Mouse (Mus musculus) kidney, embryonic 16.5 days (tissue): Measurements from ENCODE around the gene Sp2. TPM values are rescaled to one million over a fixed set of nuclear protein-coding genes. Genes with fewer than 3 reads are reported as not detected.

ENCODE experiments used
- ATAC-seq: fragments of 200-750 bp; cut with Nextera tagmentation; 2 replicates; pipeline ENCODE4 v1.8.0; 2017; ENCODE audit warnings: moderate TSS enrichment; ENCODE audit not compliant: low FRiP score, low TSS enrichment
- H3K27ac ChIP-seq: fragments of 300-500 bp; sonication (generic); 2 replicates; pipeline ENCODE4 v1.5.1; 2014; ENCODE audit warnings: low read length
- H3K27me3 ChIP-seq: fragments of 300-500 bp; sonication (generic); 2 replicates; pipeline ENCODE4 v1.6.1; 2014; ENCODE audit warnings: low read length, control low read depth, mixed read lengths; ENCODE audit not compliant: insufficient read depth
- H3K36me3 ChIP-seq: fragments of 300-500 bp; sonication (generic); 2 replicates; pipeline ENCODE4 v1.6.1; 2014; ENCODE audit warnings: low read length, control low read depth, mixed read lengths; ENCODE audit not compliant: insufficient read depth
- H3K4me1 ChIP-seq: fragments of 300-500 bp; sonication (generic); 2 replicates; pipeline ENCODE4 v1.6.1; 2014; ENCODE audit warnings: low read length, control low read depth, mixed read lengths; ENCODE audit not compliant: insufficient read depth
- H3K4me2 ChIP-seq: fragments of 300-500 bp; sonication (generic); replicated peaks from 2 replicates; pipeline ENCODE4 v1.6.1; 2014; ENCODE audit warnings: low read depth, low read length
- H3K4me3 ChIP-seq: fragments of 300-500 bp; sonication (generic); 2 replicates; pipeline ENCODE4 v1.5.1; 2014; ENCODE audit warnings: mild to moderate bottlenecking, low read length
- H3K9ac ChIP-seq: fragments of 300-500 bp; sonication (generic); replicated peaks from 2 replicates; pipeline ENCODE4 v1.6.1; 2014; ENCODE audit warnings: low read length
- H3K9me3 ChIP-seq: fragments of 300-500 bp; sonication (generic); 2 replicates; pipeline ENCODE4 v1.6.1; 2016; ENCODE audit warnings: low read length, control low read depth
- WGBS: fragments of 180-500 bp; shearing (Covaris S2); extraction: QIAGEN DNeasy Blood & Tissue Kit; methylation state at CpG from one replicate; pipeline ENCODE4 v1.1.7; 2014; 5-methylcytosine and 5-hydroxymethylcytosine counted together
- polyA plus RNA-seq: library from polyadenylated mRNA; unstranded; fragments of >200 nt; fragmentation: Nextera tagmentation; extraction: Ambion mirVana; gene quantifications from 2 replicates; pipeline ENCODE4 v1.2.1, GENCODE M21; 2015

Sp2 gene
- polyA plus RNA-seq, 1 experiment from 2014 or later = 21.2 TPM

DNA sequence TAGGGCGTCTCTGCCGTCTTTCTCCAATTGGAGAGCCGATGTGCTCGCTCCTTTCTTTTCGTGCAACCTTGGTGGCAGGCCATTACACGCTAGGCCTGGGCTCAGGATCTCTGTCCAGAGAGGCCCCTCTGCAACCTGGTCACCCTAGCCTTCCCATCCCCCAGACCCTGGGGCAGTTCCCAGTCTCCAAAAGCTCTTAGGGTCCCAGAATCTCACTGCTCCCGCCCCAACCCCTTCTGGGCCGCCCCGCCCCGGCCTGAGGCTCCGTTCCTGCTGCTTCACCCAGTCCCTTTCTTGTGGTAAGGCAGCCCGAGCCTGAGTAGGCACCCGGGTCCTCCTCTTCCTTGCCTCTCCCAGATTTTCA lies 36.6 kb upstream of the Sp2 start:
- peak overlapping the region; percentile 61 for H3K4me2 ChIP-seq
- H3K4me1 ChIP-seq = peaks cover 41% of the 10 kb centered on the region
- H3K4me3 ChIP-seq = peak overlapping the region; percentile 43
- no peaks in the 10 kb centered on the region for H3K36me3 ChIP-seq
- no peak overlapping the region for H3K27ac ChIP-seq
- H3K9me3 ChIP-seq = no peaks in the 10 kb centered on the region
- no peak overlapping the region for H3K9ac ChIP-seq
- ATAC-seq = no peak
- WGBS = 16% methylated on average over 13 of the region's 13 CpGs
- peaks cover 88% of the 10 kb centered on the region for H3K27me3 ChIP-seq

DNA sequence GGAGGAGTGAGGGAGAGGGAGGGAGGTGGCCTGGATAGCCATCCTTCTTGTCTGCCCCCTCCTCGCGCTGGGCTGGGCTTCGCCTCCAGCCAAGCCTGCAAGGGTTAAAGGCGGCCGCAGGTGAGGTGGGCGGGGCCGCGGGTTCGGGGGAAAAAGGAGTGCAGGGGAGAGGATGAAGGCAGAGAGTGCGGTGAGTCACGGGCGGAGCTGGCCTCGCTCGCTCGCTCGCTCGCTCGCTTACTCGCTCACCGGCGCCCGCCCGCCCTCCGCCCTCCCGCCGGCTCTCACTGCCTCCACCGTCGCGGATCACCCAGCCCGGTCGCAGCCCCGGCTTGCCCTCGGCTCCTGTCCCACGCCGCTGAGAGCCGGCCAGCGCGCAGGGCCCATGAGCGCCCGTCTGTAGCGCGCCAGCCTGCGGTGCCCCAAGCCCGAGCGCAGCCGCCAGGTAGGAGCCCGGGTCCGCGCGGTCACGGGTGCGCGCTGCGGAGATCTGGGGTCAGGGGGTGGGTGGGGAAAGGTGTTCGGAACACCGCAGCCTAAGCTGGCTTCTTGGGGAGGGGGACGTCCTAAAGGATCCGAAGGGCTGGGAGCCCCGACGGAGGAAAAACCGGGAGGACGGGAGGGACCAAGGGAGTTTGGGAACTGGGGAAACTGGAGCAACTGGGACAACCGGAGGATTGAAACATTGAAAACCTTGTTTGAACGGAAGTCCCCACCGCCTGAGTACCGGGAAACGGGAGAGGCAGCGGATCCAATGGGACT lies 36.0 kb upstream of the Sp2 start:
- Histone ChIP-seq H3K9me3 (no peaks in the 10 kb centered on the region), H3K4me2 (peak overlapping the region; percentile 61), H3K9ac (peak overlapping the region; percentile 53), H3K4me3 (peak overlapping the region; percentile 43), H3K4me1 (peaks cover 41% of the 10 kb centered on the region), H3K36me3 (no peaks in the 10 kb centered on the region), H3K27ac (no peak overlapping the region), H3K27me3 (peaks cover 92% of the 10 kb centered on the region)
- 0 out of 2 replicates have a peak, but pooled peaks have one; percentile 39 for ATAC-seq
- 2% methylated on average over 45 of the region's 68 CpGs for WGBS

DNA sequence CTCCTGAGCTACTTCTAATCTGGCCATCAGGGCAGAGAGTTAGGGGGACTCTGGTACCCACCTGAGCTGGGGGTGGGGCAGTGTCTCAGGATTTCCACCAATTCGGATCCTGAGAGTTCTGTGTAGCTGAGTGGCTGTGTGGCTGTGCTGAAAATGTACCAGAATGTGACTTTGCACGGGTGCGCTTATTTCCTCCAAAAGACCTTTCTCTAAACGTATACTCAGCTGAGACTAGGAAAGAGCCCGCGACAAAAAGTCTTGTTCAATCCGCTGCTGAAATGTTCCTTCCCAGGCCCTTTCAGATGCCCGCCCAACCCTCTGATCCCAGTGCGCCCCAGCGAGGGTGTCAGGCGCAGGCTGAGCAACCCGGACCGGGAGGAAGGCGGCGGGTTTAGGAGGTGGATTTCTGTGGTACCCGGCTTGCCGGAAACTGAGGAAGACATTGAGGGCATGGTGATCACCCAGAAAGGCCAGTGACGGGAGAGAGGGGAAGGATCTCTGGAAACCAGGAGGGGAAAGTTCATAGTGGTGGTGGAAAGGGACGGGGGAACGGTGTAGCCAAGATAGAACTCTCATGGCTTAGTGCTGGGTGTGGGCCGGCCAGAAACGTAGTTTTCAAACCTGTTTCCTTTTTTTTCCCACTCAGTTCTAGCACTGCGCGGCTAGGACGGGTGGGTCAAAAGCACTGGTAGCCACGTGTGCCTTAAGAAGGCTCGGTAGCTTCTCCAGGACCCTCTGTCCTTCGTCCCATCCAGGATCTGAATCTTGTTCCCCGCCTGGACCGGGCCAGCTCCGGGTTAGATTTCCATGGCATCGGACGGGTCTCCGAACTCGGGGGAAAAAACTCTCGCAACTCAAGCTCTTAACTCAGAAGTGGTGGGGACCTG lies 35.2 kb upstream of the Sp2 start:
- 1% methylated on average over 36 of the region's 36 CpGs for WGBS
- Histone ChIP-seq H3K36me3 (no peaks in the 10 kb centered on the region), H3K4me1 (peaks cover 41% of the 10 kb centered on the region), H3K9ac (peak overlapping the region; percentile 53; the same call in 1 of the 2 replicates), H3K27me3 (peaks cover 88% of the 10 kb centered on the region), H3K27ac (no peak overlapping the region), H3K9me3 (no peaks in the 10 kb centered on the region), H3K4me3 (peak overlapping the region; percentile 43), H3K4me2 (peak overlapping the region; percentile 61)
- no peak for ATAC-seq

DNA sequence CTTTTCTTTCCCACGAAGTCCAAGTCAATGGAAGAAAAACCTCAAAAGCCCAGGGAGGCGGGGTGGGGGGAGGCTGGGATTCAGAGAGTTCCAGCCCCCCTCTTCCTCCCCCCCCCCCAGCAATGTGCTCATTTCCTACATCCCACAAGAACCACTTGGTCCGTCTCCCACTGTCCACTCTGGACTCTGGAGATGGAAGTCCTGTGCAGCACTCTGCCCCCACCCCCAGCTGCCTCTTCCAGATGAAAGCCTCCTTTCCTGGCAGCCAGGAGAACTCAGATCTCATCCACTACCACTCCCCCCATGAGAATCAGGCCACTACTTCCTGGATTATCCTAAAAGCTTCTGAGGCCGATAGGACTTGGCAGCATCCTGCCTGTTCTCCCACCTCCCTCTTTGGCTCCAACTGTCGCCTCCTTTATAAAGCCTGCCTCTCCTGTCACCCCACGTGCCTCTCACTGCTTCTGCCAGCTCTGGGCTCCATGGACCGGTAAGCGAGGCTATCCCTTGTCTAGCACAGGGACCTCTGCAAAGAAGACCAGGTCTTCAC lies 30.4 kb upstream of the Sp2 start, which contains the start of gene Sp6:
TSS of gene Sp6 (plus strand) at position 274 of the 550 bp plus-strand sequence.
- 30% methylated on average over 8 of the region's 8 CpGs for WGBS
- Histone ChIP-seq H3K9ac (no peak within 1 kb of the TSS), H3K36me3 (no peaks in the 10 kb centered on the region), H3K9me3 (no peaks in the 10 kb centered on the region), H3K4me2 (no peak within 1 kb of the TSS), H3K27me3 (peaks cover 74% of the 10 kb centered on the region), H3K27ac (no peak within 1 kb of the TSS), H3K4me1 (peaks cover 7% of the 10 kb centered on the region), H3K4me3 (no peak within 1 kb of the TSS)
- no peak for ATAC-seq

DNA sequence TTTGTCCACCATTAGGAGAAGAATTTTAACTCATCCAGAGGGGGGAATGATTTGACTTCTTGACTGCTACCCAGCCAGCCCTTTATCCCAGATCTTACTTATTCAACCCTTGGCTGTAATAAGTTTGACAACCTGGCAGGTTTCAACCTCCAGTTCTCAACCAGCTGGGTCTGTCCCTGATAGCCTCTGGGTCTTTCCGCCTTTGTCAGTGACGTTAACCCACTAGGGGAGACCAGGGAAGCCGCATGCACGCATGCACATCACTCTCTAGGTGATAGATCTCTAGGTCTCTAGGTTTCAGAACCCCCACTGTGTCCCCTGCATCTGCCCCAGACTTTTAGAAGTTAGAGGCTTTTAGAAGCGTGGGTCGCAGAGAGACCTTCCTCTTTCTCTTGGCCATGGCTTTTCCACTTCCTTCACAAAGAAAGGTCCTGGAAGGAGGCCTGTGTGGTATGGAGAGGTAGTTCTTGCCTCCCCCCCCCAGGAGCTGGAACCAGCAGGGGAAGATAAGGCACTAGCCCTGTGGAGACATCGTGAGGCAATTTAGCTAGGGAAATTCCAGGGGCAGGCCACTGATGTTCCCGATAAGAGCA lies 26.5 kb upstream of the Sp2 start:
- H3K4me2 ChIP-seq = no peak overlapping the region
- no peaks in the 10 kb centered on the region for H3K9me3 ChIP-seq
- no peak overlapping the region for H3K4me3 ChIP-seq
- no peaks in the 10 kb centered on the region for H3K36me3 ChIP-seq
- H3K9ac ChIP-seq = no peak overlapping the region
- H3K4me1 ChIP-seq = no peaks in the 10 kb centered on the region
- H3K27me3 ChIP-seq = peaks cover 37% of the 10 kb centered on the region
- 58% methylated on average over 8 of the region's 8 CpGs for WGBS
- no peak for ATAC-seq
- no peak overlapping the region for H3K27ac ChIP-seq

DNA sequence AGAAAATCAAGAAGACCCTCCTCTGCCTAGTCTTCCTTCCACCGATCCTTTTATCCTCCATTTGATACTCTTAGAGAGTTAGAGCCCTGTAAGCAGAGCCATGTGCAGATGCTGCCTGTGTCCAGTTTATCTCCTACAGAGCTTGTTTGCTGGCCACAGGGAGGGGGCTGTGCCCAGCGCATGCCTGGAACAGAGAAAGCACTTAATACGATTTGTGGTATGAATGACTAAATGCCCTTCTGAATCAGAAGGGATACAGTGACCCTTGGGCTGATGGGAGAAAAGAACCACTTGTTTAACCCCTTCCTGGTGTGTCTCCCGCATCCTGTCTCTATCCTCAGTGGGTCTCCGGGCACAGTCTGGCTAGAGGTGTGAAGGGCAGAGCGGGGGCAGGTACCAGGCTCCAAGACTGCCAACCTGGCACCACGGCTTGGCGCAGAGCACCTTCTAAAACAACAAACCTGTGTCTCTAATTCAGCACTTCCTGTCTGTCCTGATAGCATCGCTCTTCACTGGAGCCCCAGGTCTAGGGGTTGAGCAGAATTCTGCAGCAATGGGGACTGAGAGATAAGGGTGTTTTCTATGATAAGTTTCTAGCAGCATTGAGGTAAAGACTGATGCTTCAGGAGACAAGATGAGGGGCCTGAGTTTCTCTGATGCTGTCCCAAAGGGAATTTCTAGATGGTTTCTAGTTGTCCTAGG lies 24.5 kb upstream of the Sp2 start:
- Histone ChIP-seq H3K27me3 (peaks cover 34% of the 10 kb centered on the region), H3K4me1 (no peaks in the 10 kb centered on the region), H3K36me3 (no peaks in the 10 kb centered on the region), H3K4me3 (no peak overlapping the region), H3K4me2 (no peak overlapping the region), H3K9me3 (no peaks in the 10 kb centered on the region), H3K27ac (no peak overlapping the region), H3K9ac (no peak overlapping the region)
- ATAC-seq = no peak
- 51% methylated on average over 9 of the region's 9 CpGs for WGBS

DNA sequence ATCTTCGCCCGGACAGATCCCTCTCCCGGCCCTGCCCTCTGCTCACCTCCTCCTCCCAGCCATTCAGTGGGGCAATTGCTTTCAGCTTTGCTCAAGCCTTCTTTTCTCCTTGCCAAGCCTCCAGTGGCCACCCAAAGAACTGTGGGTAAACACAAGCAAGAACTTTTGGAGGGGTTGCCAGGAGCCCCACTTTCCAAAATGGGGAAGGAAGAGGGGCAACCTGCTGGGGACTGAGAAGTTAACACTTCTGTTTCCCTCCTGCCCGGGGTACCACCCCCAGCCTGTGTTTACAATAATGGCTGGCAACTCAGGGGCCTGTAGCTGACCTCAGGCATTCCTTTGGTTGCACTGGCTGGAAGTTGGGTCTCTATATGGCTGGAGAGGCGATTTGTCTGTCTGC lies 20.4 kb upstream of the Sp2 start:
- H3K27ac ChIP-seq = no peak overlapping the region
- no peaks in the 10 kb centered on the region; the same call in 1 of the 2 replicates for H3K4me1 ChIP-seq
- no peak overlapping the region for H3K4me2 ChIP-seq
- no peak for ATAC-seq
- no peaks in the 10 kb centered on the region for H3K9me3 ChIP-seq
- no peak overlapping the region for H3K9ac ChIP-seq
- H3K36me3 ChIP-seq = no peaks in the 10 kb centered on the region
- peaks cover 17% of the 10 kb centered on the region for H3K27me3 ChIP-seq
- no peak overlapping the region for H3K4me3 ChIP-seq
- 28% methylated on average over 5 of the region's 5 CpGs for whole genome bisulfite sequencing

DNA sequence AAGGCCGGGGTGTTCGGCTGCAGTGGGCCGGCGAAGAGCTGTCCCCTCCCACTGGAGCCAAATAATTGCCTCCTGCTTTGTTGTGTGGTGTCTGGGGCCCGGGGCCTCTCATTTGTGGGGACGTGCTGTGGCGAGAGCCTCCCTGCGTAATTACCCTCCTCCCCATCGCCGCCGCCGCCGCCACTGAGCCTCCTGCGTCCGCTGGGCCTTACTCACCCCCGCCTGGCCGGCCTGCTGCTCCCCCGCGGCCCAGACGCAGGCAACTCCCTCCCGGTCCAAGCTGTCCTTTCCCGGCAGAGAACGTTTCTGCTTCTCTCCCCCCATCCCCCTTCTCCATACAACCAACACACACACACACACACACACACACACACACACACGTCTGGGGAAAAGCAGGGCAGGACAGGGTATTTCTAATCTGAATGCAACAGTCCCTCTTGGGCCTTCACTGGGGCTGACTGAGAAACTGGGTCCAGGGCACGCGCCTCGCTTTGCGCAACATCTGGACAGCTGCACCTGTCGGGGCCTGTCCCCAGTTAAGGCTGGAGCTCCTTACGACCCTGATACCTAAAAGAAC lies 14.7 kb upstream of the Sp2 start:
- peaks cover 19% of the 10 kb centered on the region for H3K27me3 ChIP-seq
- peak overlapping the region; percentile 66 for H3K4me2 ChIP-seq
- H3K27ac ChIP-seq = no peak overlapping the region
- no peaks in the 10 kb centered on the region for H3K9me3 ChIP-seq
- H3K4me3 ChIP-seq = peak overlapping the region; percentile 39
- H3K4me1 ChIP-seq = peaks cover 35% of the 10 kb centered on the region
- H3K9ac ChIP-seq = peak overlapping the region; percentile 65
- no peaks in the 10 kb centered on the region for H3K36me3 ChIP-seq
- WGBS = 6% methylated on average over 30 of the region's 30 CpGs
- 0 out of 2 replicates have a peak, but pooled peaks have one; percentile 33 for ATAC-seq
